Mouse (Mus musculus): ENCODE data around the gene Pex5.

Gene Pex5

DNA sequence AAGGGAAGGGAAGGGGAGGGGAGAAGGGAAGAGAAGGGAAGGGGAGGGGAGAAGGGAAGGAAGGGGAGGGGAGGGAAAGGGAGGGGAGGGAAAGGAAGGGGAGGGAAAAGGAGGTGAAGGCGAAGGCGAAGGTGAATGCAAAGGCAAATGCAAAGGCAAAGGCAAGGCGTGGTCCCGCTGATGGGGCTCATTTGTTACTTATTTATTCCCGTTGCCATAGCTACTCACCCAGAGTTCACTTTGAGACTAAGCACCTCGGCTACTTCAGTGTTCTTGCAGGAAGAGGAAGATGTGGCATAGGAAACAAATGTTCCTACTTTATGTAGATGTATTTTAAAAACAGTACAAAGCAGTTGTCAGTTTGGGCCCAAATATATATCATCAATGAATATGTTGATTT is 54.3 kb downstream of the Pex5 start:
- DNase-seq (ENCODE audit: low spot score) = no peak

DNA sequence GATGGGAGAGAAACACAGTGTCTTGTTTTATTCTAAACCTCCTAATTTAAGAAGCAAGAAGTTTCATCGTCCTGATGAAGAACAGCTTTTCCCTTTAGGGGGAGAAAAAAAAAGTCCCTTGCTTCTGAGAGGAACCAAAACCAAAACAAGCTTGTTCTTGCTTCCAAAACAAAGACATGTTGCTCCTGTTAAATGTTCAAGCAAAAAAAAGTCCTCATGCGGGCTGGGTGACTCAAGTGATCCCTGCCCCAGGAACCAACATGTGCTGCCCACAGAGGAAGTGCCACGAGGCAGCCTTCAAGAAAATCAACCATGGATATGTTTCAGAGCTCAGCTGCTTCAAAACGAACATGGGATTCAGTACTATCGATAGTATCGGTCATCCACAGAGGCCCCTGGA is 55.9 kb downstream of the Pex5 start:
- no peak for DNase-seq (ENCODE audit: low spot score)

DNA sequence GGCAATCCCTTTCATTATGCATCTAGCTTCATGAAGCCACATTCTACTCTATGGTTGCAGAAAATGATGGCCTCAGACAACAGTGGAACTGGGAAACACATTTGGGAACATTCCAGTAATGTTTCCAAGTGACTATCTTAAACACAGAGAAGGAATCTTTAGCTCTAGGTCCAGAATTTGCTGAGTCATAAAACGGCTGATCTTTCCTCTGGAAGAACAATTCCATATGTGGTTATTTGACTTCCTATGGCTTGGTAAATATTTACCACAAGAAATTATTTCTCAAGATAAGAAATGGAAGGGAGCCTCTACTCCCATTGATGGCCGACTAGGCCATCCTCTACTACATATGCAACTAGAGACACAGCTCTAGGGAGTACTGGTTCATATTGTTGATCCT is 61.6 kb downstream of the Pex5 start:
- DNase-seq (ENCODE audit: low spot score) = no peak
